Mouse (Mus musculus): ENCODE measurements around the gene Olfr1272. TPM values are rescaled to one million over a fixed set of nuclear protein-coding genes. Genes with fewer than 3 reads are reported as not detected.
"Not testable (repeated sequence)": the region's sequence is repeated elsewhere in the genome, so short reads cannot be mapped to it uniquely, and the experiment has no call there.

The Olfr1272 gene
- not detected in 2 replicates for polyA plus RNA-seq (2015; fragmentation: Nextera tagmentation; extraction: Ambion mirVana)

GRCm38 (mm10) chr2:90292741-90293140 lies at the start of gene Olfr1272:
Olfr1272 (minus strand) TSS chr2:90292841.
- no peak within 1 kb of the TSS for H3K9ac ChIP-seq (ENCODE audit: low read length)
- H3K36me3 ChIP-seq (ENCODE audit: control insufficient read depth, insufficient read depth, low read length), result no peaks in the 10 kb centered on the region
- ATAC-seq (ENCODE audit: low read depth), result no peak
- H3K4me2 ChIP-seq (ENCODE audit: low read depth, low read length), result no peak within 1 kb of the TSS
- no peak within 1 kb of the TSS for H3K27ac ChIP-seq (ENCODE audit: low read length)
- 89% methylated on average over 6 of the region's 6 CpGs for WGBS
- no peaks in the 10 kb centered on the region for H3K27me3 ChIP-seq (ENCODE audit: control insufficient read depth, insufficient read depth, low read depth, low read length)
- H3K4me3 ChIP-seq (ENCODE audit: low read length), result no peak within 1 kb of the TSS
- no peaks in the 10 kb centered on the region for H3K4me1 ChIP-seq (replicated peaks; ENCODE audit: control insufficient read depth, insufficient read depth, low read length)
- H3K9me3 ChIP-seq (ENCODE audit: control insufficient read depth, low read length), result no peaks in the 10 kb centered on the region

- H3K27ac ChIP-seq (ENCODE audit: low read length); H3K4me3 ChIP-seq (ENCODE audit: low read length); H3K36me3 ChIP-seq (ENCODE audit: control insufficient read depth, insufficient read depth, low read length); ATAC-seq (ENCODE audit: low read depth); H3K27me3 ChIP-seq (ENCODE audit: control insufficient read depth, insufficient read depth, low read depth, low read length); H3K9ac ChIP-seq (ENCODE audit: low read length); H3K4me2 ChIP-seq (ENCODE audit: low read depth, low read length); H3K4me1 ChIP-seq (replicated peaks; ENCODE audit: control insufficient read depth, insufficient read depth, low read length); H3K9me3 ChIP-seq (ENCODE audit: control insufficient read depth, low read length): not testable (repeated sequence)
- no CpG with 5 or more reads among the region's 6 CpGs for WGBS
These were observed 29.3 kb upstream of the Olfr1272 start, which contains the start of gene Gm13769 for GRCm38 (mm10) chr2:90321900-90322299. Gm13769 (plus strand) TSS chr2:90322200.

GRCm38 (mm10) chr2:90270932-90271331 lies 21.7 kb downstream of the Olfr1272 start, which contains the start of gene Olfr1271:
Olfr1271 (minus strand) TSS chr2:90271032.
- WGBS, result 79% methylated on average over 2 of the region's 2 CpGs
- no peak within 1 kb of the TSS for H3K4me2 ChIP-seq (ENCODE audit: low read depth, low read length)
- no peak within 1 kb of the TSS for H3K9ac ChIP-seq (ENCODE audit: low read length)
- no peaks in the 10 kb centered on the region for H3K36me3 ChIP-seq (ENCODE audit: control insufficient read depth, insufficient read depth, low read length)
- no peaks in the 10 kb centered on the region for H3K27me3 ChIP-seq (ENCODE audit: control insufficient read depth, insufficient read depth, low read depth, low read length)
- ATAC-seq (ENCODE audit: low read depth), result no peak
- no peaks in the 10 kb centered on the region for H3K4me1 ChIP-seq (replicated peaks; ENCODE audit: control insufficient read depth, insufficient read depth, low read length)
- no peaks in the 10 kb centered on the region for H3K9me3 ChIP-seq (ENCODE audit: control insufficient read depth, low read length)
- H3K27ac ChIP-seq (ENCODE audit: low read length), result no peak within 1 kb of the TSS
- H3K4me3 ChIP-seq (ENCODE audit: low read length), result no peak within 1 kb of the TSS

- no peak within 1 kb of the TSS for H3K4me3 ChIP-seq (ENCODE audit: low read length)
- H3K27me3 ChIP-seq (ENCODE audit: control insufficient read depth, insufficient read depth, low read depth, low read length), result no peaks in the 10 kb centered on the region
- no peak for ATAC-seq (ENCODE audit: low read depth)
- H3K9me3 ChIP-seq (ENCODE audit: control insufficient read depth, low read length), result no peaks in the 10 kb centered on the region
- H3K36me3 ChIP-seq (ENCODE audit: control insufficient read depth, insufficient read depth, low read length), result no peaks in the 10 kb centered on the region
- H3K9ac ChIP-seq (ENCODE audit: low read length), result no peak within 1 kb of the TSS
- no peak within 1 kb of the TSS for H3K4me2 ChIP-seq (ENCODE audit: low read depth, low read length)
- no peaks in the 10 kb centered on the region for H3K4me1 ChIP-seq (replicated peaks; ENCODE audit: control insufficient read depth, insufficient read depth, low read length)
- WGBS, result 90% methylated on average over 4 of the region's 4 CpGs
- H3K27ac ChIP-seq (ENCODE audit: low read length), result no peak within 1 kb of the TSS
These were observed 35.1 kb downstream of the Olfr1272 start, which contains the start of gene Olfr142 for GRCm38 (mm10) chr2:90257492-90257891. Olfr142 (minus strand) TSS chr2:90257592.

Other genes starting within 250 kb of the Olfr1272 start
- gene Olfr140, start 229.2 kb downstream of the Olfr1272 start, polyA plus RNA-seq (2015; fragmentation: Nextera tagmentation; extraction: Ambion mirVana), result not detected in 2 replicates
- not detected in 2 replicates for gene Olfr1269, start 171.4 kb downstream of the Olfr1272 start, polyA plus RNA-seq (2015; fragmentation: Nextera tagmentation; extraction: Ambion mirVana)
- not detected in 2 replicates for gene Olfr32, start 150.5 kb downstream of the Olfr1272 start, polyA plus RNA-seq (2015; fragmentation: Nextera tagmentation; extraction: Ambion mirVana)
- not detected in 2 replicates for gene Olfr1270, start 139.8 kb downstream of the Olfr1272 start, polyA plus RNA-seq (2015; fragmentation: Nextera tagmentation; extraction: Ambion mirVana)
- not detected in 2 replicates for gene Olfr1506, start 68.3 kb downstream of the Olfr1272 start, polyA plus RNA-seq (2015; fragmentation: Nextera tagmentation; extraction: Ambion mirVana)
- not detected in 2 replicates for gene Olfr142, start 35.2 kb downstream of the Olfr1272 start, polyA plus RNA-seq (2015; fragmentation: Nextera tagmentation; extraction: Ambion mirVana)
- not detected in 2 replicates for gene Olfr1271, start 21.8 kb downstream of the Olfr1272 start, polyA plus RNA-seq (2015; fragmentation: Nextera tagmentation; extraction: Ambion mirVana)
- gene Gm13769, start 29.4 kb upstream of the Olfr1272 start, polyA plus RNA-seq (2015; fragmentation: Nextera tagmentation; extraction: Ambion mirVana), result not detected in 2 replicates
- gene Olfr1274-ps, start 105.8 kb upstream of the Olfr1272 start, polyA plus RNA-seq (2015; fragmentation: Nextera tagmentation; extraction: Ambion mirVana), result not detected in 2 replicates